Mouse (Mus musculus) brain, embryonic 14.5 days (tissue): Measurements from ENCODE around the gene Lnx1.

ENCODE experiments used
- CTCF ChIP-seq: fragments of 200-500 bp; IDR thresholded peaks from 2 replicates; pipeline ENCODE4 v1.5.1; 2012; ENCODE audit warnings: inconsistent platforms, mild to moderate bottlenecking, moderate library complexity, borderline replicate concordance; ENCODE audit not compliant: insufficient read depth, insufficient read length; ENCODE audit errors: extremely low read depth
- POLR2A ChIP-seq: fragments of 200-500 bp; IDR thresholded peaks from 2 replicates; pipeline ENCODE4 v1.6.1; 2012; ENCODE audit warnings: mild to moderate bottlenecking, inconsistent platforms, borderline replicate concordance; ENCODE audit not compliant: poor library complexity, insufficient read depth, insufficient read length, severe bottlenecking; ENCODE audit errors: extremely low read depth

GRCm38 (mm10) chr5:74670877-74671276 is 31.8 kb downstream of the Lnx1 start:
- no peak for TF ChIP-seq CTCF
- TF ChIP-seq POLR2A: no peak
